Mouse (Mus musculus): ENCODE data around the gene Smg7. TPM values are rescaled to one million over a fixed set of nuclear protein-coding genes. Genes with fewer than 3 reads are reported as not detected.

Smg7 gene
- 28.0 and 29.3 TPM in 2 replicates for polyA plus RNA-seq (2015; fragmentation: Nextera tagmentation; extraction: Ambion mirVana)

GRCm38 (mm10) chr1:152901765-152902664 is at the start of gene Smg7:
TSS of gene Smg7 (minus strand) at chr1:152902646.
- Histone ChIP-seq H3K4me1 (peaks cover 19% of the 10 kb centered on the region), H3K4me3 (peak within 1 kb of the TSS; percentile 91), H3K36me3 (no peaks in the 10 kb centered on the region), H3K9me3 (no peaks in the 10 kb centered on the region), H3K4me2 (replicated peaks) (peak within 1 kb of the TSS; percentile 99), H3K27me3 (no peaks in the 10 kb centered on the region), H3K27ac (peak within 1 kb of the TSS; percentile 98), H3K9ac (peak within 1 kb of the TSS; percentile 96)
- under 1% methylated on average over 87 of the region's 93 CpGs for WGBS
- peak; percentile 46 for ATAC-seq (ENCODE audit: low FRiP score, low read depth)

- WGBS: 52% methylated on average over 4 of the region's 4 CpGs
- Histone ChIP-seq H3K27ac (no peak overlapping the region), H3K4me1 (no peaks in the 10 kb centered on the region), H3K27me3 (no peaks in the 10 kb centered on the region), H3K4me3 (no peak overlapping the region), H3K9ac (no peak overlapping the region), H3K36me3 (no peaks in the 10 kb centered on the region), H3K4me2 (replicated peaks) (no peak overlapping the region), H3K9me3 (no peaks in the 10 kb centered on the region)
- ATAC-seq (ENCODE audit: low FRiP score, low read depth): no peak
Observed at GRCm38 (mm10) chr1:152942977-152943376, 40.5 kb upstream of the Smg7 start.

GRCm38 (mm10) chr1:152936365-152936764 is 33.9 kb upstream of the Smg7 start:
- H3K36me3 ChIP-seq: no peaks in the 10 kb centered on the region
- no peaks in the 10 kb centered on the region for H3K4me1 ChIP-seq
- H3K9ac ChIP-seq: no peak overlapping the region
- no peak overlapping the region for H3K4me3 ChIP-seq
- WGBS: 75% methylated on average over 5 of the region's 5 CpGs
- H3K27me3 ChIP-seq: no peaks in the 10 kb centered on the region
- H3K27ac ChIP-seq: no peak overlapping the region
- ATAC-seq (ENCODE audit: low FRiP score, low read depth): no peak
- no peaks in the 10 kb centered on the region for H3K9me3 ChIP-seq
- H3K4me2 ChIP-seq (replicated peaks): no peak overlapping the region

- H3K9ac ChIP-seq: no peak overlapping the region
- no peaks in the 10 kb centered on the region for H3K4me1 ChIP-seq
- no peaks in the 10 kb centered on the region for H3K36me3 ChIP-seq
- no peak overlapping the region for H3K4me3 ChIP-seq
- no peaks in the 10 kb centered on the region for H3K27me3 ChIP-seq
- no peaks in the 10 kb centered on the region for H3K9me3 ChIP-seq
- no peak overlapping the region for H3K4me2 ChIP-seq (replicated peaks)
- WGBS: 81% methylated on average over 6 of the region's 6 CpGs
- no peak overlapping the region for H3K27ac ChIP-seq
- no peak for ATAC-seq (ENCODE audit: low FRiP score, low read depth)
Observed at GRCm38 (mm10) chr1:152935476-152935875, 33.0 kb upstream of the Smg7 start.

- Histone ChIP-seq H3K4me3 (no peak overlapping the region), H3K4me2 (replicated peaks) (no peak overlapping the region), H3K27me3 (no peaks in the 10 kb centered on the region), H3K9me3 (no peaks in the 10 kb centered on the region), H3K9ac (no peak overlapping the region), H3K4me1 (no peaks in the 10 kb centered on the region), H3K36me3 (no peaks in the 10 kb centered on the region), H3K27ac (no peak overlapping the region)
- 52% methylated on average over 11 of the region's 11 CpGs for WGBS
- ATAC-seq (ENCODE audit: low FRiP score, low read depth): no peak
Observed at GRCm38 (mm10) chr1:152933962-152934361, 31.5 kb upstream of the Smg7 start.

GRCm38 (mm10) chr1:152921786-152922185 is 19.3 kb upstream of the Smg7 start:
- no peaks in the 10 kb centered on the region for H3K27me3 ChIP-seq
- H3K9ac ChIP-seq: no peak overlapping the region
- H3K4me3 ChIP-seq: no peak overlapping the region
- no peaks in the 10 kb centered on the region for H3K4me1 ChIP-seq
- H3K27ac ChIP-seq: no peak overlapping the region
- H3K9me3 ChIP-seq: no peaks in the 10 kb centered on the region
- H3K36me3 ChIP-seq: no peaks in the 10 kb centered on the region
- H3K4me2 ChIP-seq (replicated peaks): no peak overlapping the region
- no peak for ATAC-seq (ENCODE audit: low FRiP score, low read depth)
- 82% methylated on average over 3 of the region's 3 CpGs for WGBS

GRCm38 (mm10) chr1:152917626-152918025 is 15.2 kb upstream of the Smg7 start:
- H3K27me3 ChIP-seq: no peaks in the 10 kb centered on the region
- no peaks in the 10 kb centered on the region for H3K4me1 ChIP-seq
- WGBS: 67% methylated on average over 4 of the region's 4 CpGs
- ATAC-seq (ENCODE audit: low FRiP score, low read depth): no peak
- H3K4me2 ChIP-seq (replicated peaks): no peak overlapping the region
- no peak overlapping the region for H3K27ac ChIP-seq
- H3K9ac ChIP-seq: no peak overlapping the region
- no peaks in the 10 kb centered on the region for H3K9me3 ChIP-seq
- H3K36me3 ChIP-seq: no peaks in the 10 kb centered on the region
- no peak overlapping the region for H3K4me3 ChIP-seq

GRCm38 (mm10) chr1:152916936-152917335 is 14.5 kb upstream of the Smg7 start:
- no peak for ATAC-seq (ENCODE audit: low FRiP score, low read depth)

GRCm38 (mm10) chr1:152915766-152916165 is 13.3 kb upstream of the Smg7 start:
- H3K4me2 ChIP-seq (replicated peaks): no peak overlapping the region
- H3K27me3 ChIP-seq: no peaks in the 10 kb centered on the region
- no peaks in the 10 kb centered on the region for H3K36me3 ChIP-seq
- H3K27ac ChIP-seq: no peak overlapping the region
- no peak overlapping the region for H3K4me3 ChIP-seq
- 47% methylated on average over 5 of the region's 5 CpGs for WGBS
- no peaks in the 10 kb centered on the region for H3K9me3 ChIP-seq
- H3K4me1 ChIP-seq: no peaks in the 10 kb centered on the region
- H3K9ac ChIP-seq: no peak overlapping the region
- no peak for ATAC-seq (ENCODE audit: low FRiP score, low read depth)

More at GRCm38 (mm10) chr1:152916936-152917335, 14.5 kb upstream of the Smg7 start:
- H3K4me2 ChIP-seq (replicated peaks): no peak overlapping the region
- no peak overlapping the region for H3K4me3 ChIP-seq
- no peak overlapping the region for H3K9ac ChIP-seq
- no peaks in the 10 kb centered on the region for H3K9me3 ChIP-seq
- no peaks in the 10 kb centered on the region for H3K4me1 ChIP-seq
- 83% methylated on average over 5 of the region's 5 CpGs for WGBS
- no peaks in the 10 kb centered on the region for H3K36me3 ChIP-seq
- no peaks in the 10 kb centered on the region for H3K27me3 ChIP-seq
- no peak overlapping the region for H3K27ac ChIP-seq

- H3K4me2 ChIP-seq (replicated peaks): no peak overlapping the region
- no peak overlapping the region for H3K4me3 ChIP-seq
- H3K9ac ChIP-seq: no peak overlapping the region
- no peaks in the 10 kb centered on the region for H3K4me1 ChIP-seq
- ATAC-seq (ENCODE audit: low FRiP score, low read depth): no peak
- H3K9me3 ChIP-seq: no peaks in the 10 kb centered on the region
- no peak overlapping the region for H3K27ac ChIP-seq
- WGBS: 73% methylated on average over 6 of the region's 6 CpGs
- no peaks in the 10 kb centered on the region for H3K27me3 ChIP-seq
- no peaks in the 10 kb centered on the region for H3K36me3 ChIP-seq
Observed at GRCm38 (mm10) chr1:152913483-152914460, 11.3 kb upstream of the Smg7 start.

GRCm38 (mm10) chr1:152904469-152904868 is 2.0 kb upstream of the Smg7 start:
- H3K27me3 ChIP-seq: no peaks in the 10 kb centered on the region
- H3K9ac ChIP-seq: no peak overlapping the region
- peaks cover 19% of the 10 kb centered on the region for H3K4me1 ChIP-seq
- no peaks in the 10 kb centered on the region for H3K36me3 ChIP-seq
- peak overlapping the region; percentile 99 for H3K4me2 ChIP-seq (replicated peaks)
- no peaks in the 10 kb centered on the region for H3K9me3 ChIP-seq
- no peak overlapping the region for H3K27ac ChIP-seq
- peak overlapping the region; percentile 41 for H3K4me3 ChIP-seq
- ATAC-seq (ENCODE audit: low FRiP score, low read depth): no peak
- WGBS: 2% methylated on average over 14 of the region's 14 CpGs

- H3K27me3 ChIP-seq: no peaks in the 10 kb centered on the region
- H3K4me2 ChIP-seq (replicated peaks): peak overlapping the region; percentile 99
- H3K36me3 ChIP-seq: no peaks in the 10 kb centered on the region
- H3K4me1 ChIP-seq: peaks cover 19% of the 10 kb centered on the region
- no peak; the same call in 1 of the 2 replicates for ATAC-seq (ENCODE audit: low FRiP score, low read depth)
- peak overlapping the region; percentile 72 for H3K9ac ChIP-seq
- H3K4me3 ChIP-seq: peak overlapping the region; percentile 91
- under 1% methylated on average over 36 of the region's 36 CpGs for WGBS
- peak overlapping the region; percentile 96 for H3K27ac ChIP-seq
- no peaks in the 10 kb centered on the region for H3K9me3 ChIP-seq
Observed at GRCm38 (mm10) chr1:152903591-152904135, 1.2 kb upstream of the Smg7 start.

Data from limb, embryonic 13.5 days (tissue).